Mouse (Mus musculus): ENCODE data around the gene Ell2.

- TF ChIP-seq CTCF (IDR thresholded peaks at IDR 0.05; ENCODE audit: control insufficient read depth, insufficient read depth, low read length) (no peak), POLR2A (IDR thresholded peaks at IDR 0.05; ENCODE audit: borderline replicate concordance, control insufficient read depth, low read depth, low read length) (no peak)
Observed at GRCm38 (mm10) chr13:75742970-75743369, 36.4 kb downstream of the Ell2 start.
